Mouse (Mus musculus) cerebellum, postnatal 36 days (tissue): ENCODE results near the gene Wfdc3.
A peak's percentile ranks its signal among the peaks of the same experiment; 100 is the strongest.
"Not testable (repeated sequence)": the region's sequence is repeated elsewhere in the genome, so short reads cannot be mapped to it uniquely, and the experiment has no call there.

ENCODE experiments used
- DNase-seq, 2 experiments: peaks; one replicate each; pipeline ENCODE4 v3.0.0; 2021 to 2022; ENCODE audit warnings: mixed read lengths in 2 of 2

Wfdc3 gene

DNA sequence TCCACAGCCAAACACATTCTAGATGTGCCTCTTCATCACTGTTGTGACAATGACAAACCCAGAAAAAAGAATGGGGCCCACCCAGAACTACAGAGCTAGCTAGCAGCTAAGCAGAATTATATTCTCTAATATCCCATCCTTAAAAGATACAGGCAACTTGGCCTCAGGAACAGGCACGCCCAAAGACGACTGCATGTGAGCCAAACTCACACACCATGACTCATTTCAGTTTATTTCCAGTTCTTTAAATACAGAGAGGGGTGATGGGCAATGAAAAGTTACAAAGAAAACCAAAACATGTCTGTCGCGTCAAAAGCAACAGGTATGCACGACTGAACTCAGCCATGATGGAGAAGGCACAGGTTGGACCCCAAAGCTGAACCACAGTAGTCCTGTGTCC lies 10.3 kb downstream of the Wfdc3 start:
- no peak for DNase-seq

DNA sequence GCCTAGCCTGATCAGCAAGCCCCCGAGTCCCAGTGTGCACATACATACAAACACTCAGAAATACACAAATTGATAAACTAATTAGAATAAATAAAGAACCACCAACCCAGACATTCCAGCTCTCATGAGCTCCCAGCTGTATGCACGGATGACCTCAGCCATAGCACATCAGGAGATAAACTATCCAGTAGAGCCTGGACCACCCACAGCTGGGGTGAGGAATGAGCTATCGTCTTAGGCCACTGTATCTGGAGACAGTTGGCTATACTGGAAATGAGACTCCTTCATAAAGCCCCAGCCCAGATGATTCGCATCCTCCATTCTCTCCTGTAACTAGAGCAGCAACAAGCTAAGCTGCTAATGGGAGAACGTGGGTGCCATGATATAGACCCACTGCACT lies 10.9 kb downstream of the Wfdc3 start:
- no peak for DNase-seq

DNA sequence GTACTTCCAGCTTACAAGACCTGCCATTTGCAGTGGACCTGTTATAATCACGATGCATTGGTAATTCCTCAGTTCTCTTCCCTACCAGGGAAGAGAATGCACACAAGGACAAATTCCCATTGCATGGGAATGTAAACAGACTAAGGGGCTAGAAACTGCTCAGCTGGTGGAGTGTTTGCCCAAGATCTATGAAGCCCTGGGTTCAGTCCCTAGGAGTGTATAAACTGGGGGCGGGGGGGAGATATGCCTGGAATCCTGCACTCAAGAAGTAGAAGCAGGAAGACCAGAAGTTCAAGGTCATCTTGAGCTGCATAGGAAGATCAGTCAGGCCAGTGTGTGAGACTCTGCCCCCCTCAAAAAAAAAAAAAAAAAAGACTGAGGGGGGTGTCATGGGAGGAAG lies 12.5 kb downstream of the Wfdc3 start:
- DNase-seq, result no peak

DNA sequence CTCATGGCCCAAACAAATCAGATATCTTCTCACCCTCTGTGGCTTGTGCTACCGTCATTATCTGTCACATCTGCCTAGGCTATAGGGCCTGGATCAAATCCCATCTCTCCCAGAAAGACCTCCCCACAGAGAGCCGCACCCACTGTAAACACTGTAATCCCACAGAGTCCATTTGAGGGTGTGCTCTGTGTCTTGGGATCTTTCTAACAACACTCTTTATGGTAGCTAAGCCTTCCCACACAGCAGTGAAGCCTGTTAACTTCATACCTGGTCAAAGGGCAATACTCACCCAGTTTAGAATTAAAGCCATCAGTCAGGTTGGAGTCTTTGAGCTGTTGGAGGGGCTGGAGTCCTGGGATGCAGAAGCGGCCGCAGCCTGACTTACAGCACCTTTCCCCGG lies 14.0 kb downstream of the Wfdc3 start:
- no peak for DNase-seq

DNA sequence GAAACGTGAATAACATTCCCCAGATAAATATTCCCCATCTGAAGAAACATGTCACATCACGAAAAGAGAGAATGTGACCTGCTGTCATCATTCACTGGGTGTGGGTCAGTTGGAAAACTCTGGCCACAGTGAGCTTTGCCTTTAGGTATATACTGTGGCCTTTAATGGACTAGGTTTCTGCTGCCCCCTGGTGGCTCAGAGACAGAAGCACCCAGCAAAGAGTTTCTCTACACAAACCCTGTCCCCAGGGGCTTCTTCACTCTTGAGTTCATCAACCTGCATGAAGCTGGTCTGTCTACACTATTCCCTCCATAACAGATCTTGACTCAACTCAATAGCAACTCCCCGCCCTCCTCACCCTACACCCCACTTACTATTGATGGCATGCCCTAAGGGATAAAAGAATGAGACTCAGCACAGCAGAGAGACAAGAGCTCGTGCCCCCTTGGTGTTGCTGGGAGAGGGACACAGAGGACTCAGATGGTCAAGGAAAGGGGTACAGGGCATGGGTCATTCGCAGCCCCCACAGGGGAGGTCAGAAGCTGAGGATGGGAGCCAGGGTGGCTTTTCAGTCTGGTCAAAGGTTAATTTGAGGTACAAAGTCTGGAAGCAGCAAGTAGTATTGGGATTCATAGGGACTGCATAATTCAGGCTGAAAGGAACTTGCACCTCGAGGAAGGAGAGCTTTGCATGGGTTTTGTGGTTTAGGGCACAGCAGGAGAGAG lies 19.7 kb downstream of the Wfdc3 start:
- peak; percentile 58 to 67 for DNase-seq

DNA sequence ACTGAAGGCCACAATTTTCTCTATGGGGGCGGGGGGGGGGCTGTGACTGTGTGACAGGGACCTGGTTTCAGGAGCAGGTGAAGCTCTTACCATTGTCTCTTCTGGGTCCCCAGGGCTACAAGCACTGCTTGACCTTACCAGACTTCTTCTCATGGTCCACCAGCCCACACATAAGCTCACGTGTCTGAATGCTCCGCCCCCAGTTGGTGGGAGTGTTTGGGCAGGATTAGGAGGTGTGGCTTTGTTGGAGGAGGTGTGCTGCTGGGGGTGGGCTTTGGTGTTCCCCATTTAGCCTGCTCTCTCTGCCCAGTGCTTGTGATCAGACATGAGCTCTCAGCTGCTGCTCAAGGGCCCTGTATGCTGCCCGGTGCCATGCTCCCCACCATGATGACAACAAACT lies 22.5 kb downstream of the Wfdc3 start:
- DNase-seq, result no peak

DNA sequence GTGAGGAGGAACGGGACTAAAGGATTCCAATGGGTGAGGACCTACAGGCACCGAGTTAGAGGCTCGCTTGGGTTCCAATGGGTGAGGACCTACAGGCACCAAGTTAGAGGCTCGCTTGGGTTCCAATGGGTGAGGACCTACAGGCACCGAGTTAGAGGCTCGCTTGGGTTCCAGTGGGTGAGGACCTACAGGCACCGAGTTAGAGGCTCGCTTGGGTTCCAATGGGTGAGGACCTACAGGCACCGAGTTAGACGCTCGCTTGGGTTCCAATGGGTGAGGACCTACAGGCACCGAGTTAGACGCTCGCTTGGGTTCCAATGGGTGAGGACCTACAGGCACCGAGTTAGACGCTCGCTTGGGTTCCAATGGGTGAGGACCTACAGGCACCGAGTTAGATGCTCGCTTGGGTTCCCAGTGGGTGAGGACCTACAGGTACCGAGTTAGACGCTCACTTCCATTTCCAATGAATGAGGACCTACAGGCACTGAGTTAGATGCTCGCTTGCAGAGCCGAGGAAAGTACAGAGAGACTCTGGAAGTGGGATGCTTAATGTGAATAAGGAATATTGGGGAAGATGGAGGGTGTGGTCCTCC lies 29.4 kb downstream of the Wfdc3 start:
- DNase-seq, result not testable (repeated sequence)

DNA sequence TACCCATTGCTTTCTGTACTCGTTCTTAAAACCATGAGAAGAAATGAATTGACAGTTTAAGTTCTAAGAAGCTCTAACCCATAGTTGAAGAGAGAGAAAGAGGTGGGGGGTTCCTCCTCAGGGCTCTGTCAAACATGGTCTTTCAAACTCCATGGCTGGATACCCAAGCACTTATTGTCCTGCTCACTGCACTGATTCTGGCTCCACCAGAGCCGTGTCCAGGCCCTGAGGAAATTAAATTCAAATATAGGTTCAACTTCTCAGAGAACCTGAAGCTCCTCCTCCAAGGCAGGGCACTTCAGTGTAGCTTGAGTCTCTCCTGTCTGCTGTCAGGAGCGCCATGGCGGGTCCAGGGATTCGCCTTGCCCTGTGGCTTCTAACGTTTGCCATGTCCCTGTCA lies 30.7 kb downstream of the Wfdc3 start, which contains the start of gene Spint5:
Gene Spint5 (plus strand): TSS at position 301 of the 400 bp plus-strand sequence.
- DNase-seq, result no peak

DNA sequence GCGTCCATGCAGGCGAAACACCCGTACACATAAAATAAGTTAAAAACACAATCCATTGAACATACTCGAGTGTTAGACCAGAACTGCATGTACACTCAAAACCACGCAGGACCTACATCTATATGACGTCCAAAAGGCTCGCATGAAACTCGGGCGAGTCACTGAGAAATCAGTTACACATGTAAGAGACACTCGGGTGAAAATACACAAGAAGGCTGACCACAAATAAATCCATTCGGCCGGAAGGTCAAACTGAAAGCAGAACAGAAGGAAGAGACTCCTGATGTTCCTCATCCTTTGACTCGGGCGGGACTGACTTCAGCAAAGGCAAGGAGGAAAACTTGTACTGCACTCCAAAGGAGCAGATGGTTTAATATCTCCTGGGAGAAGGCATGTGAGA lies 39.7 kb downstream of the Wfdc3 start:
- DNase-seq, result no peak

DNA sequence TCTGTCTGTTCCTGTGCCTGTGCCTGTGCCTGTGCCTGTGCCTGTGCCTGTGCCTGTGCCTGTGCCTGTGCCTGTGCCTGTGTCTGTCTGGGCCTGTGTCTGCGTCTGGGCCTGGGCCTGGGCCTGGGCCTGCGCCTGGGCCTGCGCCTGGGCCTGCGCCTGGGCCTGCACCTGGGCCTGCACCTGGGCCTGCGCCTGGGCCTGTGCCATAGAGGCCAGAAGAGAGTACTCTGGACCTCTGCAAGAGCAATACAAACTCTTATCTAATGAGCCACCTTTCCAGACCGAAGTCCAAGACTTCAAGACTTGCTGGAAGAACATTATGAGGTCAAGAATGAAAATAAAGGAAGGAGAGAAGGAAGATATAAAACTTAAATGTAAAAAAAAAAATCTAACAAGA lies 40.4 kb downstream of the Wfdc3 start:
- no peak for DNase-seq

DNA sequence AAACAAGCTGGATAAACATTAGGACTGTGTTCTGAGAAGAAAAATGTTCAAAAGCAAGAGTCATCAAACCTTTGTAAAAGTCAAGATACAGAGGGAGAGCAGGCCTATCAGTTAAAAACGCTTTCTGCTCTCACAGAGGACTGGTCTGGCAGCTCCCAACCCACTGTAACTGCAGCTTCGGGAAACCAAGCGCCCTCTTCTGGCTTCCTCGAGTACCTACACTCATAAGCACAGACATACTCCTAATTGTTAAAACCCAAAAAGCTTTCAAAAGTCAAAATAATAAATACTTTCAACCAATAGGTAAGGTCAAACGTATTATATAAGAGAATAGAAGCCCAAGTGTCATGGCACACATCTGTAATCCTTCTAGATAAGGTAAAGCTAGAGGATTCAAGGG lies 41.5 kb downstream of the Wfdc3 start:
- no peak for DNase-seq

DNA sequence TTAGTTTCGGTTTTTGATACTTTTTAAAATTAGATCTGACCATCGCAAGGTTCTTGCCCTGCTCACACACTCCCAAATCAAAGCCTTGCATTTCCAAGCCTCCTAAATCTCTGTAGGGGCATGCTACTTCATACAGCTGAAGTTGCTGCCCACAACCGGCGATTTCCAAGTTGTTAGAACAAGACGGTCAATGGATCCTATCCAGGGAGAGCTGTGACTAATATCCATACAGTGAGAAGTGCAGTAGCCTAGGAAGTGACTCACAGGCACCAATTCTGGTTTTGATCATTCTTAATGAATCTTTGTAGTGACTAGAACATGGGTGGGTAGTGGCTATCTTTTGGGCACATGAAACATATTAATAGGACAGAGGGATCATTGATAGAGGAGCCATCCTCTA lies 44.0 kb downstream of the Wfdc3 start:
- DNase-seq, result no peak

DNA sequence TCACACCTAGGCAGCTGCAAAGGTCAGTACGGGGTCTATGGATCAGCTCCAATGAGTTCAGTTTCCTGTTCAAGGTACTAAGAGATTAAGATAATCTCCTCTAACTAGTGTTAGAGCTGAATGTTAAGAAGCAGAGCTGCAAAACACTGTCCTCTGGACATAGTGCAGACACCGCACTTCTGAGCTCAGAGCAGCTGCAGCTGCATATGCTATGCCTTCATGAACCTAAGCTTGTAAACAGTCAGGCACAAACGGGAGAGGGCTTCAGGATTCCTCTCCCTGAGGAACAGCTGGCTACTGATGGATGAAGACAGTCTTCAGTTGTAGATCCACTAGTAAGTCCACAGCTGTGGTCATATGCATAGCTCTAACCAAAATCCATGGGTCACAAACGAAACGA lies 44.8 kb downstream of the Wfdc3 start:
- DNase-seq, result no peak

DNA sequence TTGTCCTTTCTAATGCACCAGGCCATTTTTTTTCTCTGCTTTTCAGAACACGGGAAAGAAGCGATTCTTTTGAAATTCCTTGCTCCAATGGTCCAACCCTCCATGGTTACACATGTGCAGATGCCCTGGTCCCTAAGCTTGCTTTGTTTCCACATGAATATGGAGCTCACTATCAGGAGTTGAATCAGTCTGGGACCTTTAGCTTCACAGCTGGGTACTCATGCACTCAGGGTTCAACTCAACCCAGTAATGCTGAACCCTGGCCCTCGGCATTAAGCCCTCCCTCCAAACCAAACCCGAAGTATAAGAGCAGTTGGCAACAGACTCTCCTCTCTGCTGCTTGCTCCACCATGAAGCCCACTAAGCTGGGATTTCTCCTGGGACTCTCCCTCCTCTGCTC lies 47.5 kb downstream of the Wfdc3 start, which contains the start of gene Spint4:
Gene Spint4 (plus strand): TSS at position 301 of the 400 bp plus-strand sequence.
- DNase-seq, result no peak

DNA sequence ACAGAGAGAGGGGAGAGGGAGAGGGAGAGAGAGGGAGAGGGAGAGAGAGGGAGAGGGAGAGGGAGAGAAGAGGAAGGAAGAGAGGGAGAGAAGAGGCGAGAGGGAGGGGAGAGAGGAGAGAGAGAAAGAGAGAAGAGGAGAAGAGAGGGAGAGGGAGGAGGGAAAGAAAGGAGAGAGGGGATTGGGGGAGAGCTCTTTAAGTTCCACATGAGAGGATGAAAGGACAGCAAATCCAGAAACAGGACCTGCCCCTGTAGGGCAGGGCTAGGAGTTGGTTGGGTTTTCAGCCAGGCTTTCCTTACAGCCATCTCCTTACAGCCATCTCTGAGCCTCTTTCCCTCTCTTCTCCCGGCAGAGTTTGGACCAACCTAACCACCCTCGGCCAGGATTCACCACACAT lies 60.9 kb downstream of the Wfdc3 start, which contains the start of gene Wfdc13:
Gene Wfdc13 (plus strand): TSS at position 301 of the 400 bp plus-strand sequence.
- DNase-seq, result no peak
